ENCODE assay signal across 19 mouse cellular contexts in the genomic region with DNA sequence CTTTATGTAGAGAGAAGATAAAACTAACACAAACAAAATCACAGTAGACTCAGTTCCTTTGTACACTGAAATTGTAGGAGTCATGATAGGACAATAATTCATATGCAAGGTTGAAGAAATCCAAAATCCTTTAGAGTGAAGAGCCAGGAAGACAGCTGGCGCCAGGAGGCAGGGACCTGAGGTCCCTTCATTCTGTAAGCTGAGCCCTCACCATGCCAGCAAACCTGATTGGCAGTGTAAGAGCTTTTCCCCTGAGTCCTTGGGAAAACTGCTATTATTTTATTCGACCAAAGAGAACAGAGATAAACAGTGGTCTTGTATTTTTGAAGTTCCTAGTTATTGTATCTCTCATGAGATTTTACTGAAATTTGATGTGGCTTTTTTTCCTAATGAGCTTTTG.
"Had no signal": no experiment of that assay in that cellular context is flagged by ENCODE, and none has a peak within 500 bp of the region (broad histone marks: within the 10 kb centered on the region; RNA-seq: fewer than 3 reads in every experiment).

No protein-coding gene starts in this region.

- H3K4me2 ChIP-seq: limb, embryonic 12.5 days; limb, embryonic 15.5 days; liver, embryonic 11.5 days; lung, embryonic 14.5 days; midbrain, embryonic 13.5 days; neural tube, embryonic 13.5 days had no signal

- H3K27me3 ChIP-seq: limb, embryonic 12.5 days; limb, embryonic 15.5 days; megakaryocyte, embryonic 14.5 days; midbrain, embryonic 13.5 days; neural tube, embryonic 13.5 days had no signal

- ATAC-seq: liver, postnatal 0 days; lung, postnatal 0 days; midbrain, embryonic 13.5 days had no signal

- H3K9me3 ChIP-seq: limb, embryonic 12.5 days; limb, embryonic 15.5 days; megakaryocyte, embryonic 14.5 days; midbrain, embryonic 10.5 days; midbrain, embryonic 13.5 days; neural tube, embryonic 13.5 days had no signal

- H3K9ac ChIP-seq: limb, embryonic 12.5 days; limb, embryonic 15.5 days; liver, embryonic 14.5 days; liver, postnatal 0 days; lung, embryonic 14.5 days; midbrain, embryonic 13.5 days; neural tube, embryonic 13.5 days had no signal

- H3K36me3 ChIP-seq: midbrain, embryonic 13.5 days; neural tube, embryonic 13.5 days had no signal

- DNase-seq: kidney, postnatal 25 days; layer of hippocampus, adult 9-11 months; liver, postnatal 0 days; lung, embryonic 14.5 days; retina, postnatal 1 day; right cerebral cortex, postnatal 25 days; thymus, adult 18-20 months; thymus, postnatal 36 days had no signal

- H3K4me1 ChIP-seq: midbrain, embryonic 13.5 days had no signal

- H3K27ac ChIP-seq: kidney, postnatal 0 days; layer of hippocampus, adult 2 months; limb, embryonic 12.5 days; limb, embryonic 15.5 days; liver, embryonic 14.5 days; midbrain, embryonic 10.5 days; midbrain, embryonic 13.5 days; neural tube, embryonic 13.5 days had no signal

- H3K4me3 ChIP-seq: layer of hippocampus, adult 2 months; limb, embryonic 12.5 days; limb, embryonic 15.5 days; megakaryocyte, embryonic 14.5 days; midbrain, embryonic 10.5 days; midbrain, embryonic 13.5 days; neural tube, embryonic 13.5 days had no signal
